Mouse (Mus musculus): ENCODE measurements around the gene Drc3.

GRCm38 (mm10) chr11:60357116-60357515 is 4.0 kb downstream of the Drc3 start:
- TF ChIP-seq CTCF (IDR thresholded peaks at IDR 0.05; ENCODE audit: borderline replicate concordance, insufficient read depth, low read depth, low read length) (no peak), POLR2A (IDR thresholded peaks at IDR 0.05; ENCODE audit: borderline replicate concordance, insufficient read depth, low read length) (no peak)
